Mouse (Mus musculus) layer of hippocampus, adult 2 months (tissue): ENCODE measurements at regions not wholly inside any gene's neighbourhood (a gene's known extent, or its start where the extent isn't known, plus 50 kb on each side); places are given as distances from the start of the nearest gene placed in this dataset.
A peak's percentile ranks its signal among the peaks of the same experiment; 100 is the strongest.

Source experiments
- DNase-seq, 2 experiments: peaks; one replicate each; pipeline ENCODE4 v3.0.0; 2022; ENCODE audit warnings: low spot score in 2 of 2
- H3K27ac ChIP-seq: fragments of 200-600 bp; 2 replicates; pipeline ENCODE4 v1.8.1; 2022
- H3K4me3 ChIP-seq: fragments of 200-600 bp; 2 replicates; pipeline ENCODE4 v1.8.1; 2022; ENCODE audit warnings: mild to moderate bottlenecking
- CTCF ChIP-seq: fragments of 200-600 bp; conservative IDR thresholded peaks from 2 replicates; pipeline ENCODE4 v1.8.1; 2022; ENCODE audit warnings: antibody characterized with exemption, mild to moderate bottlenecking, moderate library complexity

DNA sequence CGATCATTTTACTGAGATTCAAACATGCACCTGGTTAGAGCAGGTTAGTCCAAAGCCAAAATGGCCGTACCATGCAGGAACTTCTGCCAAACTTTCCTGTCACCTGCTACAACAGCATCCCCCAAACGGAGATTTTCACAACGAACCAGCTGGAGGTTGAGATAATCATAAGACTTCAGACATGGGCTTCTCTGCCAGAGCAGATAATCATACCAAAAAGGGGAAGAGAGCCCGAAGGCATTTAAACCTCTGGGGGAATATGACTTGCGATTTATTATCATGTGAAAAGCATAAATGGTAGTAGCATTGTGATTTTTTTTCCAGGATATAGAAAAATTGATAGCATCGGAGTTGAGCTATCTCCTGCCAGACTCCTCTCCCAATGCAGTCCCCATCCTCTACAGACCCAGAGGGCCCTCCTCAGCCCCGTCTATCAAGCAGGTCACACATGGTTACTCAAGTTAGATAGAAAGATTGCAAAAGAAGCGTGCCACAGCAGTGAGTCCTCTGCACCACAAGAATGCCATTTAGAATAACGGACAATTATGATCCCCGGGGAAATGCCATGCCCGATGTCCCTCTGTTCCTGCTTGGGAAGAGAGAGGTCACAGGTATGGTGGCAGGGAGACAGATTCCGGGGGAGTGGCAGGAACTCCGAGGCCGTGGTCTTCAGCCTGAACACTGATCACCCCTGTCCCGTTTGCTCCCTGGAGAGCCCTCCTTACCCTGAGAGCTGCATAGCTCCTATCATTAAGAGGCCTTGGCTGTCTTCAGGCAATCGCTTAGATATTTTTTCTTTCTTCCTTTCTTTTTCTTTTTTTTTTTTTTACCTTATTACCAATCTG, 151.3 kb upstream of the Lmo4 start:
- Histone ChIP-seq H3K4me3 (no peak overlapping the region), H3K27ac (no peak overlapping the region)
- DNase-seq, result no peak
- TF ChIP-seq CTCF, result no peak

DNA sequence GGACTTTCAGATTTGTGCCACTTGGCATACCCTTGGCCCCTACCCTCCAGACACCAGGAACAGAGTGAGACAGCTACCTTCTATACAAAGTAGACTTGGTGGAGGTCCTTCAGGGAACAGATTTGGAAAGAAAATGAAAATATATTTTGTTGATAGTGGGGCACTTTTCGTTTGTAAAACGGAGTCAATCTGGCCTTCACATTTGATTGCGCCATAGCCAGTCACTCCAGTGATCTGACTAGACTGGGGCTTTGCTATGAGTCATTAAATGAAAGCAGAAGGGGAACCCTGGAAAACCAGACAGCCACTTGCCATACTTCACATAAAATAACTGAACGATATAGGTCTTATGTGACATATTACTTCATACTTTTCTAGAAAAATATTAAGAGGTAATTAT, 147.5 kb upstream of the Lmo4 start:
- DNase-seq, result no peak
- Histone ChIP-seq H3K27ac (no peak overlapping the region), H3K4me3 (no peak overlapping the region)
- no peak for TF ChIP-seq CTCF

DNA sequence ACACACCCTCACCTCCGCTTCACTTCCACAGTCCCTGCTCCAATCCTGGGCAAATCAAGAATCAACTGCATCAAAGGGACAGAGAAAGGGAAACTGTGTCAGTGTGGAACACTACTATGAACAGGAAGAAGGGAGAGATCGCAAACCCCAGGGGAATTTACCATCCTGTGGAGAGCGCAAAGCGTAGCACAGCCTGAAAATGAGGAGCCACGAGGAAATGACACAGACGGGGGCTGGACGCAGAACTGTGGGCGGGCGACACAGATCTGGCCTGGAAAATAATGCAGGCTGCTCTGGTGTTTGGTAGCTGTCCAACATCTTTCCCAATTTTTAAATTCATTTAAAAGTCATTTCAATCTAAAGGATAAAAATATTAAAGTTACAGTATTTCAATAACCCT, 143.4 kb upstream of the Lmo4 start:
- DNase-seq, result peak in 1 of 2 experiments; percentile 29
- no peak overlapping the region for H3K27ac ChIP-seq
- TF ChIP-seq CTCF, result no peak
- H3K4me3 ChIP-seq, result no peak overlapping the region

DNA sequence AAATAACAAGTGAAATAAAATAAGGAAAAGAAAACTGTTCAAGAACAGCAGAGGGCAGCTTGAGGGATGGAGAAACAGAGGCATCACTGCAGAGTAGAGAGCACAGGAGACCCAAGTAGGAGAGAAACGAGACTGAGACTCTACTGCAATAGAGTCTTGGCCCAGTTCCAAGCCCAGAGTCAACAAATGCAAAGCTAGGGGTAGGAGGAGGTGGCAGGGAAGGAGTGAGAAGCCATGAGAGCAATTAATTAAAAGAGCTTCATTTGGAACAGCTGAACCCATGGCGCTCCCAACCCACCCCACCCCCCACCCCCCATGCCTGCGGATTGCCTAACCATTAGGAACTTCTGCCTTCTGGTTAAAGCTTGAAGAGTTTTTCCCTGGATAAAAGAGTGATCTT, 130.2 kb upstream of the Lmo4 start:
- no peak for TF ChIP-seq CTCF
- Histone ChIP-seq H3K27ac (no peak overlapping the region), H3K4me3 (no peak overlapping the region)
- DNase-seq, result no peak

DNA sequence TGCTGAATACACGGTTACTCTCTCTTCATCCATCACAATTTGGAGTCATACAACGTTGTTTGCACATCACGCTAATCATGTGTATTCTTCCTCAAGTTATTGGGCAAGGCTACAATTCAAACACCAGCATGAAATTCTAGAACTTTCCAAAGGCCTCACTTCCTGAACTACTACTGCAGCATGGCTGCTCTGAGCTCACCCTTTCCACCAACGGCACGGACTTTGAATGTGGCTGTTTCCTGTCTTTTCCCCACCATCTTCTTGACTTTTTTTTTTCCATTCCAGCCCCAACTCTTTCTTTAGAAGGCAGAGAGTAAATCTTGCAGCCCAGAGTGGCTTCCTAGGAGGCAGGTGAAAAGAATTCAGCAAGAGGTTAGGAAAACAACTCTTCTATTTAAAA, 129.2 kb upstream of the Lmo4 start:
- no peak overlapping the region for H3K27ac ChIP-seq
- H3K4me3 ChIP-seq, result no peak overlapping the region
- DNase-seq, result no peak
- no peak for TF ChIP-seq CTCF

DNA sequence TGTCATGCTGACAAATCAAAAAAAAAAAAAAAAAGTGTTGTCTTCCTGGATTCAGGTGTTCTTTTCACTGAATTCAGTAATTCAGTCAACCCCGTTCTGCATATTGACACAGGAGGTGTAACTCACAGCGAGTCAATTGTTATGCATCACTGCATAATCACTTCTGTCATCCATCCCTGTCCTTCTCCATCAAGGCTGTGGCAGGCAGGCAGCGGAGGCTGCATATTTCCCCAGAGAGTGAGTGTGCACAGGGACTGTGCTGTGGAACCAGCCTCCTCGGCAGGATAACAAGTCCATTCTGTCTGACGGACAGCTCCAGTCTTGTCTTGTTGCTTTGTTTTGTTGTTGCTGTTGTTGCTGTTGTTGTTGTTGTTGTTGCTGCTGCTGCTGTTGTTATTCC, 127.3 kb upstream of the Lmo4 start:
- DNase-seq, result peak in 1 of 2 experiments; percentile 18
- H3K27ac ChIP-seq, result no peak overlapping the region
- no peak for TF ChIP-seq CTCF
- no peak overlapping the region for H3K4me3 ChIP-seq

DNA sequence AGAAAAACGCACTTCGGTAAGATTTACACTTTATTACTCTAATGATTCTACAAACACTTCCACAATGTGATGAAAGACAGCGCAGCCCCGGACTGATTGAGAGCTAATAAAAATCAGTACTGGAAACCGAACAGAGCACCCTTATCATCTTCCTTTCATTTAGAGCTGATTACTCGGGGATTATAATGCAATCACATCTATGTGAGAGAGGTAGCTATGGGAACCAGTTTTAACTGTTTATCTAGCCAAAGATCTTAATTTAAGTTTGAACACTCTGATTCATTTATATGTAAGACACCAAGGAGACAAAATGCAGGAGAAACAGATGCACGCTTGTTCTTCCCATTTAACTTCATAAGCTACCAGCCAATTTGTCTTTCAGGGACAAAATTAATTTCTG, 124.1 kb upstream of the Lmo4 start:
- peak overlapping the region; percentile 64; the same call in 1 of the 2 replicates for H3K27ac ChIP-seq
- peak in 1 of 2 experiments; percentile 4 for DNase-seq
- H3K4me3 ChIP-seq, result peak overlapping the region; percentile 11; the same call in 1 of the 2 replicates
- no peak for TF ChIP-seq CTCF

DNA sequence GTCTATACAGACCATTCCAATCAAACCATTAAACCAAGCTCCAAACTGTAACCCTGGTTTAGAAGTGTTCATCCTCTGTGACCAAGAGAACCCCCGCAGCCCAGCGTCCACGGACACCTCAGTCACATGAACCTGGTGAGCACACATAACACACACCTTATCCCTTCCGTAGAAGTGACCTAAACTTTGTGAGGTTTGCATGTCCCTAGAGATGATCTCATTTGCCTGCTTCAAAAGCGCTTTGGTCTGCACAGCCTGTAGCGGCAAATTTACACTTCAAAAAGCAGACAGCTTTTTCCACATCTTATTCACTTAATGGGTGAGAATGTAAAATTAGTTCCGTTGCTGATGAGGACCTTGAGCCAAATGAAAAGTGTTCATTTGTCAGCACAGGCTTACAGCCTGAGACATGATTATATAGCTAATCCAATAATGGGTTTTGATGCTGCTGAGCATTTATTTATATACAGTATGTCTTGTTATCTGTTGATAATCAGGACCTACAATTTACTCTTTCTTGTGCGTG, 122.3 kb upstream of the Lmo4 start:
- DNase-seq, result no peak
- no peak for TF ChIP-seq CTCF
- Histone ChIP-seq H3K4me3 (no peak overlapping the region), H3K27ac (no peak overlapping the region)

DNA sequence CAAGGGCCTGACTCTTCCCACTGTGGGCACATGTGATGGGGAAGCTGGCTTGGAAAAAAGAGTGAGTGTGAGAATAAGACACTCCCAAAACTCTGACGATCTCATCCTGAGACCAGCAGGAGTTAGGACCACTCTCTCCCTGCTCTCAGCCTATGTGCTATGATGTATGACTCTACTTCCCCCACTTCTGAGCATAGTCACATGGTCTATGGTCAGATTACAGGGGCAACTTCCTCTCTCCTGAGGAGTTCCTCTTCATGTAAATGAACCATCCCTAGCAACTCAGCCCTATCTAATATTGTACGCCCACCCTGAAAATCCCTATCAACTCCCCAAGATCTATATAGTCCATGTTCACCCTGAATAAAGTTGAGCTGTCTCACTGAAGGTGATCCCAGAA, 120.0 kb upstream of the Lmo4 start:
- H3K27ac ChIP-seq, result no peak overlapping the region
- DNase-seq, result no peak
- no peak for TF ChIP-seq CTCF
- H3K4me3 ChIP-seq, result no peak overlapping the region

DNA sequence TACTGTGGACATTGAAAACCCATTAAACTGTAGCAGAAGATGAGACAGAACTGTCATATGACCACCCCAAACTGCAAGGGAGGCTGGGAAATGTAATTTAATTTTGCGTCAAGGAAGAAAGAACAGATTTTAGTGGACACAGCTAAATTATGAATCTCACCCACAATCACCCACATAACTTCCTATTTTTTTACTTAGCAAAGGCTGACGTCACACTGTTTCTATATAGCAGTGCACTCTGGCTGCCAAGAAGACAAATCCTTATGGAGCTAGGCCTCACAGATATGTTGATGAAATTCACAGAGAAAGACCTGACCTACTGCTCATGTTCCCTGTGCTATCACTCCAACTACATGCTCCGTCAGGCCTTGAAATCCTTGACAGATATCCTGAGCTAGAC, 118.5 kb upstream of the Lmo4 start:
- DNase-seq, result no peak
- Histone ChIP-seq H3K27ac (no peak overlapping the region), H3K4me3 (no peak overlapping the region)
- no peak for TF ChIP-seq CTCF

DNA sequence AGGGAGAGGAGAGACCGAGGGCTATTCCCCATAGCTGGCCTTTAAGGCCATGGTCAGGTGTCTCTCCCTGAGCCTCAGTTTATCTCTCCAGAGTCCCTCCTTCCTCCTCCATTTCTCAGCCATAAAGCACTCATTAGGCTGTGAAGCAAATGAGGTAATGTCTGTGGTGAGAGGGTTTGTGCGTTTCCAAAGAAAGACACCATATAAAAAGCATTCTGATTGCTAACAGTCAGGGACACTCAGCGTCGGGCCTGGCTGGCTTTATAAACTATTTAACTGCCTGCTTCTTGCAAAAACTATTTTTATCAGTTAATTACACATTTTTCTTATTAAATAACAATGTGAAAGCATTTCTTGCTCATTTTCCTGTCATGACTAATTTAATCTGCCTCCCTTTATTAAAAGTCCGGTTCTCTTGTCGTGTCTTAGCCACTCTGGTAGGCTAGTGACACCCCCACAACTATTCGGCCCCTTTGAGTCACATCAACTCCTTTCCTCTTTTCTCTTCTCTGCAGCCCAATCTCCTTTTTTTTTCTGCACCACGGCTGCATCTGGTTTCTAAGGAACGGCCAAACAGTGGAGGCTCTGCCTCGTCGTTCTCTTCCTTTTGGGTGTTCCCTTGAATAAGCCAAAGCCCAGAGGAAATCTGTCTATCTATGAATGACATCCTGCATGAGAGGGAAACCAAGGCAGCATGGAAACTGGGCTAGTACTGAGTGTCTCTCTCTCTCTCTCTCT, 114.6 kb upstream of the Lmo4 start:
- peak overlapping the region; percentile 93 for H3K27ac ChIP-seq
- peak overlapping the region; percentile 22 for H3K4me3 ChIP-seq
- peak in 1 of 2 experiments; percentile 7 for DNase-seq
- no peak for TF ChIP-seq CTCF

DNA sequence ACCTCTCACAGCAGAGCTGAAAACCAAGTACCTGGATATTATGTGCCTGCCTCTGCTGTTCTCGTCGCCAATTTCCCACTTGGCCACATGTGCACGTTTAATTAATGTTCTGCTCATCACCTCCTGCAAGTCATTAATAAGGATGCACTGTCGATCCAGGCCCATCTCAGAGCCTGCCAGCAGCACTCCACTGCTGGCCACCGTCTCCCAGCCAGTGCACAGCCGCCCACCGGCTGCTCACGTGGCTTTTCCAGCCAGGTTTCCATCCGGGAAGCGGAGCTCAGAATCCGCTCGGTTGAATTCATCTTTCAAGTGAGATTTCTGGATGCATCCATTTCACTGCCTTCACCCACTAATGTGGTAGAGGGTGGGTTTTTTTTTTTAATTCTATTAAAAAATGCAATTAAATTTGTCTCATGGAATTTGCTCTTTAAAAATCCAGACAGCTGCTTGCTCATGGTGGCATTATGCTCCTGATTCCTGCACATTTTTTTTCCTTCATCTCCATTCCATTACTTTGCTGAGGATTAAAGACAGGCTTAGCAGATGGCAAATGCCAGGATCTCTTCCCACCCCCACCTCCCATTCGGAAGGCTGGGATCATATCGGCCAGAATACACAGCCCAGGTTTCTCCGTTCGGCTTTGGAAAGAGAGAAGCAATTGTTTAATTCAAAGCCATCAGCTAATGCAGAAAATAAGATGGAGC, 113.9 kb upstream of the Lmo4 start:
- no peak for TF ChIP-seq CTCF
- Histone ChIP-seq H3K4me3 (peak overlapping the region; percentile 22), H3K27ac (peak overlapping the region; percentile 93)
- peak; percentile 47 to 51 for DNase-seq

DNA sequence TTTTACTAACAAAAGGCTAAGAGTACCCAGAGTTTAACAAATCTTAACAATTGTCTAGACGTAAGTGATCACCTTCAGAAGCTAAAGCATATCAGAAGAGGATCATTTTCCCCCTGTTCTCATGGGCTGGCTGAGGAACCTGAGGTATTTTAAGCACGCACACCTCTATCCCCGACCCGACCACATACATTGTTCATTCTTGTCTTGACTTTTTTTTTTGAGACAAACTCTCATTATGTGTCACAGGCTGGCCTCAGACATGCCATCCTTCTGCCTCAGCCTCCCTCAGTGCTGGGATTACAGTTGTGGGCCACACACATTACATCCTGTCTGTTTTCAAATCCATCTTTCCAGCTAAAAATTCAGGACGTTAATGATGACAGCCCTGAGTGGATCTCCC, 105.7 kb upstream of the Lmo4 start:
- Histone ChIP-seq H3K27ac (no peak overlapping the region), H3K4me3 (no peak overlapping the region)
- TF ChIP-seq CTCF, result no peak
- DNase-seq, result no peak
